Mouse (Mus musculus) intestine, postnatal 0 days (tissue): ENCODE data around the gene Mogs. TPM values are rescaled to one million over a fixed set of nuclear protein-coding genes. Genes with fewer than 3 reads are reported as not detected.
"Not testable (repeated sequence)": the region's sequence is repeated elsewhere in the genome, so short reads cannot be mapped to it uniquely, and the experiment has no call there.

Experiments
- ATAC-seq: fragments of 200-750 bp; cut with Nextera tagmentation; 2 replicates; pipeline ENCODE4 v1.8.0; 2017; ENCODE audit warnings: mild to moderate bottlenecking, moderate TSS enrichment, moderate library complexity
- H3K27ac ChIP-seq: fragments of 300-500 bp; sonication (generic); 2 replicates; pipeline ENCODE4 v1.5.1; 2014; ENCODE audit warnings: mild to moderate bottlenecking, low read depth, low read length, moderate library complexity
- H3K27me3 ChIP-seq: fragments of 300-500 bp; sonication (generic); replicated peaks from 2 replicates; pipeline ENCODE4 v1.6.1; 2014; ENCODE audit warnings: low read length, mixed read lengths; ENCODE audit not compliant: control insufficient read depth, insufficient read depth
- H3K36me3 ChIP-seq: fragments of 300-500 bp; sonication (generic); 2 replicates; pipeline ENCODE4 v1.6.1; 2014; ENCODE audit warnings: mild to moderate bottlenecking, moderate library complexity; ENCODE audit not compliant: control insufficient read depth, insufficient read depth
- H3K4me1 ChIP-seq: fragments of 300-500 bp; sonication (generic); replicated peaks from 2 replicates; pipeline ENCODE4 v1.6.1; 2014; ENCODE audit warnings: antibody characterized with exemption, low read length, mixed read lengths; ENCODE audit not compliant: control insufficient read depth, insufficient read depth
- H3K4me2 ChIP-seq: fragments of 300-500 bp; sonication (generic); replicated peaks from 2 replicates; pipeline ENCODE4 v1.6.1; 2014; ENCODE audit warnings: low read depth, mild to moderate bottlenecking, moderate library complexity
- H3K4me3 ChIP-seq: fragments of 300-500 bp; sonication (generic); 2 replicates; pipeline ENCODE4 v1.5.1; 2014; ENCODE audit warnings: low read depth, low read length
- H3K9ac ChIP-seq: fragments of 300-500 bp; sonication (generic); 2 replicates; pipeline ENCODE4 v1.6.1; 2014; ENCODE audit warnings: mild to moderate bottlenecking, low read depth, low read length
- H3K9me3 ChIP-seq: fragments of 300-500 bp; sonication (generic); 2 replicates; pipeline ENCODE4 v1.6.1; 2016; ENCODE audit warnings: mixed run types; ENCODE audit not compliant: control insufficient read depth
- CTCF ChIP-seq: sonication (generic); IDR thresholded peaks from 2 replicates; pipeline ENCODE4 v1.5.1; 2016; ENCODE audit warnings: low read depth, mild to moderate bottlenecking, control low read depth, antibody characterized with exemption, moderate library complexity
- WGBS: fragments of 180-500 bp; shearing (Covaris S2); extraction: QIAGEN DNeasy Blood & Tissue Kit; methylation state at CpG from one replicate; pipeline ENCODE4 v1.1.7; 2014; 5-methylcytosine and 5-hydroxymethylcytosine counted together
- polyA plus RNA-seq: library from polyadenylated mRNA; unstranded; fragments of >200 nt; fragmentation: Nextera tagmentation; extraction: Ambion mirVana; gene quantifications from 2 replicates; pipeline ENCODE4 v1.2.1, GENCODE M21; 2015

Gene Mogs
- polyA plus RNA-seq, 1 experiment from 2014 or later: 20.9 TPM

DNA sequence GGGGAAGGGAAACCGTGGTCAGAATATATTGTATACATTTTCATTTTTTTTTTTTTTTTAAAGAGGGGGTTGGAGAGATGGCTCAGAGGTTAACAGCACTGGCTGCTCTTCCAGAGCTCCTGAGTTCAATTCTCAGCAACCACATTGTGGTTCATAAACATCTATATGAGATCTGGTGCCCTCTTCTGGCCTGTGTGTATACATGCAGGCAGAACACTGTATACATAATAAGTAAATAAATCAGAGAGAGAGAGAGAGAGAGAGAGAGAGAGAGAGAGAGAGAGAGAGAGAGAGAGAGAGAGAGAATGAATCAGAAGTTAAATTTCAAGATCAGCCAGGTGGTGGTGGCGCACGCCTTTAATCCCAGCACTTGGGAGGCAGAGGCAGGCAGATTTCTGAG lies 44.2 kb downstream of the Mogs start:
- WGBS: 25% methylated on average over 3 of the region's 3 CpGs
- peaks cover 13% of the 10 kb centered on the region; the same call in 1 of the 2 replicates for H3K27me3 ChIP-seq

DNA sequence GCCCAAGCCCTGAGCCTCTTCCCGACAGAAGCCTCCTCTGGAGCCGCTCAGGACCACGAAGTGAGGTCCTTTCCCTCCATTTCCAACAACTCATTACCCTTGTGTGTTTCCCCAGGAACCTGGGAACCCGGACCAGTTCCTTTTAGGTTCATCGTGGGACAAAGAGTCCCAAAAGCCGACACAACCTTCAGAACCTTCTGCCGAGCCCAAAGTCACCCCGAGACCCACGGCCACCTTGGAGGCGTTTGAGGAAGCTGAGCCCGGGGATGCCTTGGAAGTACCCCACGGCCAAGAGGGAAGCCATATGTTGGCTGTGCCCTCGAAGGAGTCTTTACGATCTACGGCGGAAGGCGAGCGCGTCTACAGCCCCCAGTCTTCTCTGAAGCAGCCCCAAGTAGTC lies 46.1 kb downstream of the Mogs start:
- no peaks in the 10 kb centered on the region for H3K9me3 ChIP-seq
- no peaks in the 10 kb centered on the region for H3K36me3 ChIP-seq
- 22% methylated on average over 19 of the region's 19 CpGs for WGBS
- peak overlapping the region; percentile 52 for H3K4me3 ChIP-seq
- H3K27ac ChIP-seq: no peak overlapping the region
- ATAC-seq: no peak
- 0 out of 2 replicates have a peak, but pooled peaks cover 12% of the 10 kb centered on the region for H3K4me1 ChIP-seq
- H3K4me2 ChIP-seq: peak overlapping the region; percentile 88
- H3K9ac ChIP-seq: peak overlapping the region; percentile 45; the same call in 1 of the 2 replicates
- H3K27me3 ChIP-seq: peaks cover 13% of the 10 kb centered on the region; the same call in 1 of the 2 replicates
- TF ChIP-seq CTCF: no peak

More for the DNA sequence above, 44.2 kb downstream of the Mogs start:
- not testable (repeated sequence) for ATAC-seq, H3K9me3 ChIP-seq, H3K9ac ChIP-seq, H3K4me3 ChIP-seq, H3K4me2 ChIP-seq, H3K36me3 ChIP-seq, H3K27ac ChIP-seq
- H3K4me1 ChIP-seq: peaks cover 17% of the 10 kb centered on the region
- TF ChIP-seq CTCF: peak; percentile 76

DNA sequence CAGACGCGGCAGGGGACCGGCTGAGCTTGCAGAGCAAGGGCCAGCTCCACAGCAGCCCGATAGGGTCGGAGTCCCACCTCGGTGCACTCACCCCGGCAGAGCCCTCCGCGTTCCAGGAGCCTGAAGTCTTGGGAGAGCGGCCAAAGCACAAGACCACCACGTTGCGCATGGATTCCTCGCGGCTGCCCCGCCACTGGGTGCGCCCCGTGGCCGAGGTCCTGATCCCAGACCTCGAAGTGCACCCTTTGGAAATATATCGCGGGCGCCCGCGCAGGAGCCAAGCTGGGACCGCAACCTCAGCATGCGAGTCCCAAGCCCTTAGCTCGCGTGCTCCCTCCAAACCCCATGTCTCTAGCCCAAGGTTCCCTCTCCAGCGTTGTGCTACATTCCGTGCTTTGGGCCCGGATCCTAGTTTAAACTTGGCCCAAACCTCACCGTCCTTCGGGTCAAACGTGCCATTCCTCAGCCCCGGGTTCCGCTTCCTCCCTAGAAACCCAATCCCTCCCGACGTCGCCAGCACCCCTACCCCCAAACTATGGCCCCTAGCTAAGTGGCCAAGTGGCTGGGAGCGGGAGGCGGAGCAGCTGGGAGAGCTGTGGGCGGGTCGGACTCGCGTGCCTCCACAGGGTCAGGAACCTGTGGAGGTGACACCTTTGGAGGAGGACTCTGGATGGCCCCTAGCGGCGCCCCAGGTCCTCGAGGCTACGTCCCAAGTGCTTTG lies 46.8 kb downstream of the Mogs start:
- ATAC-seq: peak; percentile 37
- H3K27me3 ChIP-seq: peaks cover 13% of the 10 kb centered on the region; the same call in 1 of the 2 replicates
- peak overlapping the region; percentile 88 for H3K4me2 ChIP-seq

DNA sequence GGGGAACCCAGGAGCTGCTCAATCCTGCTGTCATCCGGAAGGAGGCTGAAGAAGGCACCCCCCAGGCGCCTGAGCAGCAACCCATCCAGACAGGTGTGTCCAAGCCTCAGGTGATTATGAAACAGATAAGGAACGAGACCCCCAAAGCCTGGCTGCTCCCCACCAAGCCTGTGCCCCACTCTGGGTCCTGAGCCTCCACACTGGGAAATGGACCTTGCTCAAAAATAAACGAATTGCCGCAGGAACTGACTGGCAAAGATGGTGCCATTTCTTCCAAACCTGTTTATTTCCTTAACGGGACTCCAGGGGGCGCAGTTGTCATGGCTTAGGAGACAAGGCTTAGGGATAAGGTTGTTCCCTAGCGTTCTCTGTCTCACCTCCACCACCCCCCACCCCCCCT lies 47.4 kb downstream of the Mogs start:
- 0 out of 2 replicates have a peak, but pooled peaks cover 12% of the 10 kb centered on the region for H3K4me1 ChIP-seq
- H3K9me3 ChIP-seq: no peaks in the 10 kb centered on the region
- H3K4me2 ChIP-seq: peak overlapping the region; percentile 88
- under 1% methylated on average over 8 of the region's 8 CpGs for WGBS
- peak overlapping the region; percentile 52 for H3K4me3 ChIP-seq
- peaks cover 13% of the 10 kb centered on the region; the same call in 1 of the 2 replicates for H3K27me3 ChIP-seq
- TF ChIP-seq CTCF: peak; percentile 85
- peak overlapping the region; percentile 45 for H3K9ac ChIP-seq
- no peaks in the 10 kb centered on the region for H3K36me3 ChIP-seq
- H3K27ac ChIP-seq: no peak overlapping the region
- ATAC-seq: peak; percentile 34

More for the DNA sequence above, 46.8 kb downstream of the Mogs start:
- Histone ChIP-seq H3K36me3 (no peaks in the 10 kb centered on the region), H3K9ac (peak overlapping the region; percentile 45), H3K4me3 (peak overlapping the region; percentile 52), H3K4me1 (0 out of 2 replicates have a peak, but pooled peaks cover 12% of the 10 kb centered on the region), H3K9me3 (no peaks in the 10 kb centered on the region), H3K27ac (no peak overlapping the region)
- WGBS: under 1% methylated on average over 49 of the region's 49 CpGs
- TF ChIP-seq CTCF: no peak

DNA sequence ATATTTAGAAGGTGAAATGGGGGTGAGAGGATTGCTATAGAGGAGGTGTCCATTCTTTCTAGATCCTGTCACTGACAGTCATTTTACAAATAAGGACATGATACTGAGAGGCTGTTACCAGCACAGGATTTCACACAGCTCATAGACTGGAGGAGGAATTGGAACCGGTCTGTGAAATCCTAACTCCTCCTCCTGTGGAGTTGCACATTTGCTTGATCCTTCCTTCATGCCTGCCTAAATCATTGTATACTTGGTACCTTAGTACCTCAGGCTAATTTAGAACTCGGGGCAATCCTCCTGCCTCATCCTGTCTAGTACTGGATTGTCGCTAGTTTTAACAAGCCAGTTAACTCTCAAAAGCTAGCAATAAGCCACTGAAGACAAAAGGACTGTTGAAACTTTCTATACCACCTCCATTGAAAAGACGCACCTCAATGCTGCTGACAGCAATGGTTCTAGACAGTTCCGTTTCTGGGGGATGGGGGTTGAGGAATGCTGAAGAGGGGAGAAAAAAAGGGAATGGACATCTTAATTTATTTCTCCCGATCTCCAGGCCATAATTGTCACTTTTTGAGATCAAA lies 49.8 kb downstream of the Mogs start:
- peak overlapping the region; percentile 3; the same call in 1 of the 2 replicates for H3K27ac ChIP-seq
- peak overlapping the region; percentile 59 for H3K4me2 ChIP-seq
- no peaks in the 10 kb centered on the region for H3K36me3 ChIP-seq
- no peak for TF ChIP-seq CTCF
- peak overlapping the region; percentile 69 for H3K4me3 ChIP-seq
- H3K9me3 ChIP-seq: no peaks in the 10 kb centered on the region
- H3K27me3 ChIP-seq: peaks cover 13% of the 10 kb centered on the region; the same call in 1 of the 2 replicates
- peak; percentile 6; the same call in 1 of the 2 replicates for ATAC-seq
- peak overlapping the region; percentile 68; the same call in 1 of the 2 replicates for H3K9ac ChIP-seq
- WGBS: 3% methylated on average over 6 of the region's 6 CpGs
- H3K4me1 ChIP-seq: peaks cover 12% of the 10 kb centered on the region; the same call in 1 of the 2 replicates

DNA sequence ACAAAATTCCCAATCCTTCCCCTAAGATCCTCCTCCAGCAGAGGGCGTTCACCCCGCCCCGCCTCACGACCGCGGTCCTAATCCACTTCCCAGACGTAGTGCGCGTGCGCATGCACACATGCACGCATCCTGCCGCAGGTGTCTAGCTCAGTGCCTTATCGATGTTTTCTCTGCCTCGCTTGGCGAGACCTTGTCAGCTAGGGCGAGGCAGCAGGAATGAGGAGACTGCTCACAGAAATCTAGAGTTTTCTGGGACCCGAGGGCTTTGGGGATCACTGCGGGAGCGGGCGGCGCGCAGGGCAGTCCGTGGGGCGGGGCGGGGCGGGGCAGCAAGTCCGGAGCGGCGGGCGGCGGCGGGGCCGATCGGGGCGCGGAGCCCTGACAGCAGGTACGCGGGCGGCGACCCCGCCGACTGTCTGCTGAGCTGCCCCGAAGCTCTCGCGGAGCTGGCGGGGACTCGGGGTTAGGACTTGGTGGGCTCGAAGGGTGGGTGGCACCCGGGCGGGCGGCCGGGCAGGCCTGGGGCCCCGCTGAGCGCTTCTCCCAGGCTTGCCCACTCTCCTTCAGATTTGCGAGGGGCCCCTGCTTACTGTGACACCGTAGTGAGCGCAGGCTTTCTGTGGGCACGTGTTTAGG lies 50.4 kb downstream of the Mogs start, which contains the start of gene Dctn1:
TSS of gene Dctn1 (plus strand) at position 314 of the 636 bp plus-strand sequence.
- Histone ChIP-seq H3K4me2 (peak within 1 kb of the TSS; percentile 59), H3K27ac (peak within 1 kb of the TSS; percentile 67), H3K27me3 (peaks cover 12% of the 10 kb centered on the region; the same call in 1 of the 2 replicates), H3K9me3 (no peaks in the 10 kb centered on the region), H3K36me3 (no peaks in the 10 kb centered on the region), H3K4me3 (peak within 1 kb of the TSS; percentile 69), H3K4me1 (peaks cover 12% of the 10 kb centered on the region; the same call in 1 of the 2 replicates), H3K9ac (peak within 1 kb of the TSS; percentile 68)
- peak; percentile 95 for TF ChIP-seq CTCF
- ATAC-seq: peak; percentile 81
- WGBS: under 1% methylated on average over 55 of the region's 58 CpGs
